Mouse (Mus musculus) myocyte (in vitro differentiated cells): ENCODE results near the gene Shq1.

Source experiments
- CEBPB ChIP-seq: IDR thresholded peaks from 2 replicates; pipeline ENCODE4 v1.6.1; 2011; ENCODE audit warnings: mild to moderate bottlenecking, moderate library complexity; ENCODE audit not compliant: poor library complexity, insufficient read depth, severe bottlenecking
- E2F4 ChIP-seq: IDR thresholded peaks from one replicate; pipeline ENCODE4 v1.6.1; 2011; ENCODE audit warnings: mild to moderate bottlenecking, control low read depth, moderate library complexity; ENCODE audit not compliant: insufficient read depth
- MAX ChIP-seq: IDR thresholded peaks from one replicate; pipeline ENCODE4 v1.6.1; 2011; ENCODE audit warnings: low read depth, mild to moderate bottlenecking, control low read depth
- MYOD1 ChIP-seq, 3 experiments: IDR thresholded peaks; one replicate each; pipeline ENCODE4 v1.6.1; 2011; ENCODE audit warnings: control low read depth in 2 of 3, low read depth in 2 of 3, mild to moderate bottlenecking in 2 of 3, moderate library complexity in 1 of 3; ENCODE audit not compliant: insufficient read length in 2 of 3, control insufficient read depth in 1 of 3
- MYOG ChIP-seq, 3 experiments: IDR thresholded peaks; one replicate each; pipeline ENCODE4 v1.6.1; 2011; ENCODE audit warnings: control low read depth in 2 of 3, low read depth in 2 of 3, mild to moderate bottlenecking in 2 of 3; ENCODE audit not compliant: insufficient read length in 2 of 3, control insufficient read depth in 1 of 3, insufficient read depth in 1 of 3
- POLR2A ChIP-seq: IDR thresholded peaks from one replicate; pipeline ENCODE4 v1.6.1; 2011; ENCODE audit warnings: low read depth, mild to moderate bottlenecking, control low read depth, moderate library complexity; ENCODE audit not compliant: insufficient read length
- POLR2AphosphoS2 ChIP-seq: IDR thresholded peaks from one replicate; pipeline ENCODE4 v1.6.1; 2011; ENCODE audit warnings: low read depth, control low read depth; ENCODE audit not compliant: insufficient read length
- REST ChIP-seq: IDR thresholded peaks from one replicate; pipeline ENCODE4 v1.6.1; 2011; ENCODE audit warnings: mild to moderate bottlenecking, control low read depth, moderate library complexity; ENCODE audit not compliant: insufficient read depth, insufficient read length
- TCF12 ChIP-seq: IDR thresholded peaks from one replicate; pipeline ENCODE4 v1.6.1; 2011; ENCODE audit warnings: mild to moderate bottlenecking, control low read depth; ENCODE audit not compliant: poor library complexity, insufficient read depth, severe bottlenecking
- TCF3 ChIP-seq: IDR thresholded peaks from one replicate; pipeline ENCODE4 v1.6.1; 2011; ENCODE audit warnings: low read depth, control low read depth; ENCODE audit not compliant: insufficient read length
- USF1 ChIP-seq: IDR thresholded peaks from one replicate; pipeline ENCODE4 v1.6.1; 2011; ENCODE audit warnings: low read depth, mild to moderate bottlenecking, control low read depth, moderate library complexity

- TF ChIP-seq POLR2A (no peak), USF1 (no peak), CEBPB (no peak), MYOD1 (IDR thresholded peaks at IDR 0.05; ENCODE audit: control insufficient read depth in 1 of 3, insufficient read length in 2 of 3, low read depth in 2 of 3) (no peak), TCF12 (no peak), MAX (no peak), POLR2AphosphoS2 (no peak), E2F4 (no peak), MYOG (IDR thresholded peaks at IDR 0.05; ENCODE audit: control insufficient read depth in 1 of 3, insufficient read depth in 1 of 3, insufficient read length in 2 of 3, low read depth in 2 of 3) (no peak), TCF3 (no peak), REST (no peak)
Observed at GRCm38 (mm10) chr6:100705366-100705811, 34.4 kb upstream of the Shq1 start.
